Mouse (Mus musculus) adrenal gland, postnatal 14 days (tissue): ENCODE results near the gene Lrch1. TPM values are rescaled to one million over a fixed set of nuclear protein-coding genes. Genes with fewer than 3 reads are reported as not detected.
A peak's percentile ranks its signal among the peaks of the same experiment; 100 is the strongest.

ENCODE experiments used
- DNase-seq: peaks from one replicate; pipeline ENCODE4 v3.0.0; 2021; ENCODE audit warnings: mixed read lengths
- long read RNA-seq, 2 experiments: library from polyadenylated mRNA; stranded (forward); transcript quantifications; one replicate each; pipeline ENCODE4 v2.0.0; 2021
- total RNA-seq: library from RNA; stranded (reverse); gene quantifications from 2 replicates; pipeline ENCODE4 v1.2.3, GENCODE M21; 2021

Gene Lrch1
- 14.6 and 17.3 TPM in 2 replicates for total RNA-seq
- long read RNA-seq, experiment 1, partial matches to known transcripts = 2 of 11 reads
- long read RNA-seq, experiment 1, other reads (novel, unspliced or antisense) = 6 of 11 reads
- long read RNA-seq, experiment 2, partial matches to known transcripts = 3 of 9 reads
- long read RNA-seq, experiment 2, other reads (novel, unspliced or antisense) = 4 of 9 reads

GRCm38 (mm10) chr14:74947376-74948013 is at the start of gene Lrch1:
TSS of gene Lrch1 (minus strand) at chr14:74947876.
- DNase-seq = peak; percentile 92

- DNase-seq = no peak
Observed at GRCm38 (mm10) chr14:74997041-74997440, 49.4 kb upstream of the Lrch1 start.

- DNase-seq = no peak
Observed at GRCm38 (mm10) chr14:74996556-74996955, 48.9 kb upstream of the Lrch1 start.

GRCm38 (mm10) chr14:74990504-74990903 is 42.8 kb upstream of the Lrch1 start:
- DNase-seq = peak; percentile 21

GRCm38 (mm10) chr14:74989909-74990308 is 42.2 kb upstream of the Lrch1 start:
- DNase-seq = no peak

GRCm38 (mm10) chr14:74989322-74989721 is 41.6 kb upstream of the Lrch1 start:
- no peak for DNase-seq

GRCm38 (mm10) chr14:74986527-74986926 is 38.9 kb upstream of the Lrch1 start:
- DNase-seq = no peak

GRCm38 (mm10) chr14:74985658-74986057 is 38.0 kb upstream of the Lrch1 start:
- no peak for DNase-seq

- DNase-seq = no peak
Observed at GRCm38 (mm10) chr14:74984817-74985391, 37.2 kb upstream of the Lrch1 start.

- no peak for DNase-seq
Observed at GRCm38 (mm10) chr14:74983079-74983478, 35.4 kb upstream of the Lrch1 start.

GRCm38 (mm10) chr14:74981016-74981415 is 33.3 kb upstream of the Lrch1 start:
- DNase-seq = no peak

- no peak for DNase-seq
Observed at GRCm38 (mm10) chr14:74976972-74977371, 29.3 kb upstream of the Lrch1 start.

- DNase-seq = peak; percentile 45
Observed at GRCm38 (mm10) chr14:74974136-74974651, 26.5 kb upstream of the Lrch1 start.

GRCm38 (mm10) chr14:74972687-74973086 is 25.0 kb upstream of the Lrch1 start:
- no peak for DNase-seq

- no peak for DNase-seq
Observed at GRCm38 (mm10) chr14:74972216-74972615, 24.5 kb upstream of the Lrch1 start.

- DNase-seq = no peak
Observed at GRCm38 (mm10) chr14:74963402-74963764, 15.7 kb upstream of the Lrch1 start.

- DNase-seq = no peak
Observed at GRCm38 (mm10) chr14:74962713-74963401, 15.2 kb upstream of the Lrch1 start.

- DNase-seq = no peak
Observed at GRCm38 (mm10) chr14:74960568-74960967, 12.9 kb upstream of the Lrch1 start.

- DNase-seq = no peak
Observed at GRCm38 (mm10) chr14:74956702-74957101, 9.0 kb upstream of the Lrch1 start.

- DNase-seq = no peak
Observed at GRCm38 (mm10) chr14:74956234-74956633, 8.6 kb upstream of the Lrch1 start.

GRCm38 (mm10) chr14:74948426-74949240 is 957 bp upstream of the Lrch1 start:
- peak; percentile 78 for DNase-seq

- no peak for DNase-seq
Observed at GRCm38 (mm10) chr14:74948014-74948396, 329 bp upstream of the Lrch1 start.
